Mouse (Mus musculus) right cerebral cortex, adult 18-20 months (tissue): ENCODE measurements around the gene D5Ertd579e.

ENCODE experiments used
- DNase-seq: peaks from one replicate; pipeline ENCODE4 v3.0.0; 2022; ENCODE audit warnings: mixed read lengths

The D5Ertd579e gene

DNA sequence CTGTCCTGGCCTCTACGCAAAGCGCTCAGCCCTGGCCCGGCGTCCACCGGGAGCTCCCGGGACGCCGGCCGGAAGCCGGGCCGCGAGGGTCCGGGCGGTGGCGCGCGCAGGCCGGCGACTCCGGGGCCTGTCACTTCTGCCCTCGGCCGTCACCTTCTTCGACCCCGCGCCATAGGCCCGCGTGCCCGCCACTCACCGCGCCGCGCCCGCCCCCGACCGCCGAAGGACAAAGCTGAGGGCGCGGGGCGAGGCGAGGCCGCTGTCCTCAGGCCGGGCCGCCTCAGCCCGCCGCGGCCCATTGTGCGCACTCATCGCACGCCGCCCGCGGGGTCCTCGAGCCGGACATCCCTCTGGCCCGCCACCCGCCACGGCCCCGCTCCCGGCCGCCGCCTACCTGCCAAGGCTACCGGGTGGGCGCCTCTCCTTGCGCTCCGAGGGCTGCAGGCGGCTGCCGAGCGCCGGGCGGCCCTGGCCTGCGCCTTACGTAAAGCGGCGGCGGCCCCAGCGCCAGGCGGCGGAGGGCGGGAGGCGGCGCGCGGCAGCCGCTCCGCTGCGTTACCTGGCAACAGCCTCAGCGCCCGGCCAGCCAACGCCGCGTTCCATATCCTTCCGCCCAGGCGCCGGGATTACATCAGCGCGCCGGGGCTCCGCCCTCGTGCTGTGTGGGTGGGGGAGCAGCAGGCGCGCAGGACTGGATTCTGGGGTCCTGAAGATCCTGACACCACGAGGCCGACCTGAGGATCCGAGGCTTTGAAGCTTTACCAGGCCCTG is at the start of gene D5Ertd579e:
D5Ertd579e (minus strand) TSS at position 564 of the 771 bp plus-strand sequence.
- peak; percentile 96 for DNase-seq

DNA sequence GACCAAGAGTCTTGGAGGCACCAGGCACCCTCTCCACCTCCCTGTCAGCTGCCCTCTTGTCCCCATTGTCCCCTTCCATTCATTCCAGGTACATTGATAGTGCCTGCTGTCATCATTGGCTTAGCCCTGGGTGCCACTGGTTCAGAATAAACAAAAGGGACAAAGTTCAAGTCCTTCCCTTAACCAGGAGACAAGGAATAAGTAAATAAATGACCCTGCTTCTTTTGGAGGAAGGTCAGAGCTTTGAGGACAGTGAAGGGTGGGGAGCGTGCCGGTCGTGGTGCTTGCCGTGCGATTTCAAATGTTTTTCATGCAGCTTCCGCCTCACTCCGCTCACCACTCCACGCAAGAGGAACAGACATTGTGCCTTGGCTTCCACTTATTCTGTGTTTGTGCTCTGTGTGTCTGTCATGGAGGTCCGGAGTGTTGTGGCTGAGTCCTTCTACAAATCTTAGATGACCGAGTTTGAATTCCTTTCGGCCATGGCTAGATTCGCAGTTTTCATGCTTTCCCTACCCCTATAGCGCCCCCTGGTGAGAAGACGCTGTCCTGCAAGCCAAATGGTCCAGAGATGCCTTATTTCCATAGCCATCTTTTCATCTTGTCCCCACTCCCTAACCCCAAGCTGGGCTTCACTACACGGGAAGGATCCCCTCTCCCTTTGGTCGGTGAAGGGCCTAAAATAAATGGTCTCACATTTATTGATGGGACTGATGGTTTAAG is 46.5 kb upstream of the D5Ertd579e start:
- DNase-seq = peak; percentile 79

DNA sequence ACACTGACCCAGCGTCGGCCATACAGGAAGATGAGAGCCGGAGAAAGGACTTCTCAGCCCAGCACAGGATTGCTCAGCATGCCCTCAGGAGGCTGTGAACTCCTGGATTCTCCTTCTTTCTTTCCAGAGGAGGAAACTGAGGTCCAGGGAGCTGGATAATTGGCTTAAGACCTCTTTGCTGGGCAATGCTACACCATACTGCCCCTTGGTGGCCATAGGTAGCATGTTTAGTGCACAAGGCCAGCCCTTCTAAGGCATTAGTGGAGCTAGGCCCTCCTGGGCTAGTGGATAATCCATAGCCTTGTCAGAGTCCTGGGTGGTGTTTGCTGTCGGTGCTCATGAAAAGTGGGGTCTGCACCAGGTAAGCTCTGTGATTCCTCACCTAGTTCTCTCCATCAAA is 44.0 kb upstream of the D5Ertd579e start:
- DNase-seq = no peak

DNA sequence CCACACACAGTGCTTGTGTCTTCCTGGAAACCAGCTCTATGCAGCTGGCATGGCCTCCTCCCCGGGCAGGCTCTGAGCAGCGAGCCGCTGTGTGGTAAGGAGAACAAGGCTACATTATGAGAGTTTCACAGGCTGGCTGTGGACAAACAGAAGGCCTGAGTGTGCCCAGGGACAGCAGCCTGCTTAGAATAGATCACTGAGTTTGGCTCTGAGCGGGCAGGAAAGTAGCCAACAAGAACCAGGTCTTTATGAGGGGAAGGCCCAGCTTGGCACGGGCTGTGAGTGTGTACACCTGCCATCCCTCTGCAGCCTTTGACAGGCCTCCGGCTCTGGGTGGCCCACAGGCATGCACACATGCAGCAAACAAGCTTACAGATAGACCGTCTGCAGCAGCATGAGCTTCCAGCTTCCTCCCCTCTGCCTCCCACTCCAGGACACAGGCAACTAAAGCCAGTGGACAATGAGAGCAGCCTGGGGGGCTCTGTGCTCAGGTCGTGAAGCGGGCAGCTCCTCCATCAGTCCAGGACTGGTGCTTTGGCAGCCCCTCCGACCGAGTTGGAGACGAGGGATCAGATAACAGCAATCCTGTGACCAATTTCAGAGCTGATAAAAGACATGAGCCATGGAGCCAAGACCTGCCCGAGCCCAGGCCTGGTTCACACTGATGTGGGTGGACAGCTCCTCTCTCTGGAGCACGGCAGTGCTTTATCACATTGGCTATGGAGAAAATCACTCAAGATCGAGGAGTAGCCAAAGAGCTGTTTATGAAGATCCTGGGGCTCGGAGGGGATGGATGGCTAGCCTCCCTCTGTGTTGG is 43.2 kb upstream of the D5Ertd579e start:
- peak; percentile 73 for DNase-seq

DNA sequence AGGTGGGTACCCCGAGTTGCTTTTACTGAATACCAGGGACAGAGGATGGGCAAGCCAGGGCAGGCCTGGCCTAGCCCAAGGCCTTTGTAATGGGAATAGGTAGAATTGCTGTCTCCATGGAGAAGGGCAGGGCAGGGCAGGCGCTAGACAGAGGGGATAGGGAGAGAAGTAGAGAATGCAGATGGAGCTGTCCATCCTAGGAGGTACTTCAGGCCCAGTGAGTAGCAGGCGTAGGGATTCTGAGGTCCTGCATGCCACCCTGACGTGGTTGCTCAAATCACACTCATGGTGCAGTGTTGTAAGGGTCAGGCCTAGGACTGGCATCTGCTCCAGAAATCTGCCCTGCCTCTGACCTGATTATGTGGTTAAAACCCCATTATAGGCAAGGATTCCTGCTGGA is 41.9 kb upstream of the D5Ertd579e start:
- DNase-seq = no peak

DNA sequence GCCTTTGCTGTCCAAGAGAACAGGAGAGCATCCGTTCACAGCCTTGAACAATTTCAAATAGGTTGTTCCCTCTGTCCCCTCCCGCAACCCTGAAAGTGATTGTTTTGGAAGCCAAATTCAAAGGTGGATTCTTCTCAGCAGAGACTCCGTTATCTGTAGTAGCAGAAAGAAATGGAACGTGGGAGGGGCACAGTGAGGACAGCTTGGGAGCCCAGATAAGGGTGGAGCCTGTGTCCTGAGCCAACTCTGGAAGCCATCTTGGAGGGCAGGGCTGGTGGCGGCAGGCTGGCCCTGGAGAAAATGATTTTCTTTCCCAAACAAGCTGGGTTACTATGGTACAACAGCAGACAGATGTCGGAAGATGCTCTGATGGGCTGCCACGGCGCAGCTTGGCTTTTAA is 40.2 kb upstream of the D5Ertd579e start:
- DNase-seq = no peak

DNA sequence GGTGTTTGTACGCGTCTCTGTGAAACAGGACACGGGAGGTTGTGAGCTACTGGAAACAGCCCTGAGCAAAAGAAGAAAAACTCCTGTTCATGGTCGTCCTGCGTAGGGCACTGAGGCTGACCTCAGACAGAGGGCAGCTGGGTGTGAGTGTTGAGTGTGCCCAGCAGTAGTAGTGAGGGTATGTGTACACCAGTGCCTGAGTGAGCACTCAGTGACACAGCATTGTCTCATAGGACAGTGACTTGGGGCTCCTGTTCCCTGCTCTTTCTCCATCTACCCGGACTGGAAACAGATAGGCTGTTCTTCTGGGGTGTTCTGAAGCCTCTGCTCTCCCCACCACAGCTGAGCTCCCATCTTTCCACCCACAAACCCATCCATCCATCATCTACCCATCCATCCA is 39.3 kb upstream of the D5Ertd579e start:
- DNase-seq = no peak

DNA sequence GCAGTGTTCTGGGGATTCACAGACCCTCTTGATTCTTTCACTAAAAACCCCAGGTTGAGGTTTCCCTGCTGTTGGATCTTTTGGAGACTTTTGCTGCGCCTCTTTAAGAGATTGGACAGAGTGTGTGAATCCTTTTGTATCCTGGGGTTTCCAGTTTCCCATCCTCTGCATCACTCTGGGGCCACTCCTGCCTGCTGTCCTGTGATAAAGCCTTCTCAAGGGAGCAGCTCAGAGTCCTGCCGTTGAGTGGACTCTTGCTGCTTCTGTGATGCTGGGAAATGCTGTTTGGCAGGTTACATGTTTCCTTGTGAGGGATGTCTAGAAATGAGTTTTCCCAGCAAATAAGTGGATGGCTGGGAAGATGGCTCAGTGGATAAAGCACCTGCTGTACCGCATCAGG is 37.6 kb upstream of the D5Ertd579e start:
- DNase-seq = no peak

DNA sequence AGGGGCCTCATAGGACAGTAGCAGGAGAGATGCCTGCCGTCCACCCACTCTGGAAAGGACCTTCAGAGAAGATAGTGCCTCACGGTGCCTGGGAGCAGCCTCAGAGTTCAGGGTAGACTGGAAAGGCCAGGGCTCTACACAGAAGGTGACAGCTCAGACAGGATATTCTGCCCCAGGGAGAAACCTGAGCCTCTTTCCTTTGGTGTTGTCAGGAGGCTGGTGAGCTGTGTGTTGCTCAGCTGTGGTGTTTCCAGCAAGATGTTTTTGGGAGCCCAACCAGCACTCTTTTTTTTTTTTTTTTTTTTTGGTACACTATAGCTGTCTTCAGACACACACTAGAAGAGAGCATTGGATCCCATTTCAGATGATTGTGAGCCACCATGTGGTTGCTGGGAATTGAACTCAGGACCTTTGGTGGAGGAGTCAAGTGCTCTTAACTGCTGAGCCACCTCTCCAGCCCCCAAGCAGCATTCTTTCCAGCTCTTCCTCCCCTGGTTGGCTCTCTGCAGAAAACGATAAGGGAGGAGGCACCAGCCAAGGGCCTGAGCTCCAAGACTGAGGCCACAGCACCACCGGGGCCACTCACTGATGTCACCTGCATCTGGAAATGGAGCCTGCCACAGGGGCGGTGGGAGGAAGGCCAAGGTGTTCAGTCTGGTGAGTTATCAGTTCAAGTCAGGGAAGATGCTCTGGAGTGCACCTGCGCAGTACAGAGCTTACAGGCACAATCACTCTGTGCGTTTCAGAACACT is 36.3 kb upstream of the D5Ertd579e start:
- DNase-seq = no peak

DNA sequence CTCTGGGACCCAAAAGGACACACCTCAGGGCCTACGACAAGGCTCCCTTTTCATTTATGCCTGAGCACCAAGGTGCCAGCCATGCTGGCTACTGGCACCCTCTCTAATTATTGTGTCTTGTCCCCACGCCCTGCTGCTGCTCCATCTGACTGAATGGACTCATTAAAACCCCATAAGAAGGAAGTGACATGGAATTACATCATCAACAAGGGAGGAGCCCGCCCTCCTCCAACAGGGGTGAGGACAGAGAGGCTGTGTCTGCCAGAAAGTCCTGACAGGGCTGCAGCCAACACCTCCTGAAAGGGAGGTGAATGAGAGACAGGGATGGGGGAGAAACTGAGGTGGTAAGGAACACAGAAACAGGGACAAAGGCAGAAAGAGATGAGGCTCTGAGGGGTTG is 34.9 kb upstream of the D5Ertd579e start:
- no peak for DNase-seq

DNA sequence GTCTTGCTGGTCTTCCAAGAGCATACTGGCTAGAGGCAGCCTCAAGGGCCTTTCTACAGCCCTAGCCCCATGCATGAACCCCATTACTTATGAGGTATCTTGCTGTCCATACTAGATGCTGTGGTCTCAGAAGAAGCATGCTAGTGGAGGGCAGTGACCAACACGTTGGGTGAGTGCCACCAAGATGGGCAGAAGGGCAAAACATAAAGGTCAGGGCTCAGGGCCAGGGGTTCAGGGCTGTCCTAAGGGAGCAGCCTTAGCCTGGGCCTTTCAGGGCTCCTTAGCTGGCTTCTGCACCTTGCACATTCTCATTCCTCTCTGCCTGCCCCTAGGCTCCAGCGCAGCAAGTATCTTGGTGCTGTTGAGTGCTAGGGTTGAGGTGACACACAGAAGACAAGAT is 34.1 kb upstream of the D5Ertd579e start:
- no peak for DNase-seq

DNA sequence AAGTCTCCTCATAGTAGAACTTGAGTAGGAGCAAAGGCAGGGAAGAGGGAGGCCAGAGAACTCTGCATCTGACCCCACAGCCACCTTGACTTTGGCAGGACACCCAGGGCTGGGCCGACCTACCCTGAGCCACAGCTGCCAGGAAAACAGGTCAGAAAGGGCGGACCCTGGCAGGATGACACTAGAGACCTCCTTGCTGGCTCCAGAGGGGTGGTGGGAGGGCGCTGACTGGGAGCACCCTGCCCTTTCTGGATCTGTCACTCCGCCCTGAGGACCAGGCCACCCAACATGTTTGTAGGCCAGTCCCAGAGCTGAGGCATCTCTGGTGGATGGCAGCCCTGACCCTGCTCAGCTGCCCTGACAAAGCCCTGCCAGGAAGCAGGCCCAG is 33.3 kb upstream of the D5Ertd579e start:
- no peak for DNase-seq

DNA sequence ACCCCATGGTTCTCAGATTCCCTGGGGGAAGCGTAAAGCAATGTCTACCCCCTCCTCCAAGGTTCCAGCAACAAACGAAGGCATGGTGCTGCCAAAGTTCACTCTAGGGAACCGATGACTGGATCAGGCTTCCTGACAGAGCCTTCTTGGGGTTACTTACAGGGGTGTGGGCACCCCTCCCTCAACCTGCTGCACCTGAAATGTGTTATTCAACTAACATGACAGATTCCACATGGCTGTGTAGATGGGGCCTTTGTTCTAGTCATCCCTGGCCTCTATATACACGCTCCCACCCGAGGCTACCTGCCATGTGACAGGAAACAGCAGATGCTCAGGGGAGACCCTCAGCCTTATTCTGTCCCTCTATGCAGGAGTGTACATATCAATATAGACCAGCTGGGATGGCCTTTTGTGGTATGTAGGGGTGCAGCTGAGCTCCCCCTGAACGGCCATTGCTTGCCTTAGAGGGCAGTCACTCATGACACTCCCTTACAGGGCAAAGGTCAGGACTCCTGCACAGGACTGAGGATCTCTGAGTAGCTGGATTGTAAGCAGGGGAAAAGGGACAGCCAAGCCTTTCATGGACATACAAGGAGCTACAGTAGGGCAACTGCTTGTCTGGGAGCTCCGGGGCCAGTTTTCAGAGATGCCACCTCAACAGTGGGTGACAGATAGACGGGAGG is 32.7 kb upstream of the D5Ertd579e start:
- DNase-seq = no peak

DNA sequence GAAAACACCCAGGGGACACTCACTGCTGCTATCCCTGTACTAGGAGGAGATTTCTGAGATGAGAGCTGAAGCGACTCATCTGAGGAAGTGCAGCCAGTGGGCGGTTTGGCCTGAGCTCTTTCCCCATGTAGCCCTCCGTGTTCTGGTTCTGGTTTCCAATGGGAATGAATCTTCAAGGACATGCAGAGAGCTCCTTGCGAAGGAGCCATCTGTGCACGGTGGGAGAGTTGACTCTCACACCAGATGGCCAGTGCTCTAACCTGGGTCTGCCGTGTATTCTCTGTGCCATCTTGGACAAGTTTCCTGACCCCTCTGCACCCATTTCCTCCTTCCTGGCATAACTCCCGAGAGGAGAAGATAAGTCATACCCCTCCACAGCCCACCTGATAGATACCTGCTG is 32.0 kb upstream of the D5Ertd579e start:
- no peak for DNase-seq

DNA sequence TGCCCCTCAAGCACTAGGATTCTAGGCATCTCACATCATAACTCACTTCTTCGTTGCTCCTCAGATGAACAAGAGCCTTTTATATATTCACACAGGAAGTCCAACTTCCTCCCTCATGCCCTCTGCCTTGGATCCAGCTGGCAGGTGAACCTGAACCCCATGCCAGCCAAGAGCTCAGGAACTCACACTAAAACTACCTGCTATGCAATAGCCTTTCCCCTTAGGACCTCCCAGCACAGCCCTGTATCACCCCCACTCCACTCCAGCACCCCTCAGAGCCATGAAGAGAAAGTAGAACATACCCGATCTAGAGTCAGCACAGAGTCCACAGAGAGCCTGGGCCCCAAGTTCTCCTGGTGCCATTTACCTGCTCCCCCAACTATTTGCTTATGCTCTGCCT is 31.3 kb upstream of the D5Ertd579e start:
- DNase-seq = no peak

DNA sequence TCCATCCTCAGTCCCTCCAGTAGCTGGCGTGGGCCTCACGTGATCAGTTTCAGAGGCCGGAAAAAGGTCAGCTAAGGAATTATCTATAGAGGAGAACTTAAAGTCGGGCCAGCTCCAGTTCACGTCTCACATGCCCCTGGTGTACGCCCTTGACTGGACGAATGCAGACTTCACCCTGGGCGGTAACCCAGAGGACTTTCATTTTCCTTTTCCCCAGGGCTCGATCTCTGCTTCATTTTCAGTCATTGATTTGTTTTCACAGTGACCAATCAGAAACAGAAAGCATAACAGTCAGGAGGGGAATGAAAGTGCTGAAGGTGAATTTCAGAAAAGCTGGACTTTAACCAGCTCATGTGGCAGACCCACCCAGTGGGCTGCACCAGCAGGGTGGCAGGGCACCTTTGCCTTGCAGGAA is 30.6 kb upstream of the D5Ertd579e start:
- no peak for DNase-seq

DNA sequence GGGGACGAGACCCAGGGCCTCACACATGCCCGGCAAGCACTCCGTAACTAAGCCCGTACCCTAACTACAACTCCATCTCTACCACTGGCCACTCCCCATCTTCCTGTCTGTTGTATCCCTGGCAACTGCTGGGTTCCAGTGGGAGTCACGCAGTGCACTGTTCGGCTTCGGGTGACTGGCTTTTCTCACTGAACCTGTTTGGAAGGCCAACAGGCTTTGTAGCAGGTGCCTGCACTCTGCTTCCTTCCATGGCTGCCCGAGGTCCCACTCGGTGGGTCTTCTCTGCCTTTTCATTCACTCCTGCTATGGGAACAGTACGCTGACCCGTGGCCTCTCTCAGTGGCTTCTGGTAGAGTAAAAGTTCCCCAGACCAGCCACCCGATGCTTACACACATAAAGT is 30.0 kb upstream of the D5Ertd579e start:
- no peak for DNase-seq

DNA sequence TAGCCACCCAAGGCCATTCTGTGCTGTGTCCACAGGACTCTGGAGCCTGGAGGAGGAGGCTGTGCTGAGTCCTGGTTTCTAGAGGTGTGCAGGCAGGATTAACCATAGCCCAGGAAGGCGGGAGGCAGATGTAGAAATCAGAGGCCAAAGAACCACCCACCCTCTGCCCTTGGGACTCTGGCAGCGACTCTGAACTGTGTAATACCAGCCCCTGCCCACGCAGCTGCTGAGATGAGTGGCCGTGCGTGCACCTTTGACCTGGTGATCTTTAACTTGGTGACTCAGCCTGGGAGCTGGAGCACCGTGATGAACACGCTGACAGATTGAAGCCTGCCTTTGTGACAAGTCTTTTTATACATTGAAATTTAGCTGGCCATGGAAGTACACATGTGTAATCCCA is 28.4 kb upstream of the D5Ertd579e start:
- no peak for DNase-seq

DNA sequence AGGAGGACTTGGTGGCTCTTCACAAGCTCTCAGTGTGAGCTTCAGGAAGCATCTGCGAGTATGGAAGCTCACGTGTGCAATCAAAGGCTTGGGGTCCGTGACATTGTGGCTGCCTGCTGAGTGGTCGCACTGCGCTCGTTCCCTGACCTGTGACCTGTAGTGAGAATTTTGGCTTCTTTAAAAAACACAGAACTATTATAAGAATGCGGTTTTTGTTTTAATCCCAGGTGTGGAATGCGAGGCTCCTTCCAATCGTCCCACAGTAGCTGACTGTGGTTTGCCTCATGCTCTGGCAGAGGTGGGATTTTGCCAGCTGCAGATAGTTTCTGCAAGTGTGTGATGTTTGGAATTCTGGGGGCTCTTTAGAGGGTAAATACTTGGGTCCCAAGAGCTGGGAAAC is 27.5 kb upstream of the D5Ertd579e start:
- no peak for DNase-seq

DNA sequence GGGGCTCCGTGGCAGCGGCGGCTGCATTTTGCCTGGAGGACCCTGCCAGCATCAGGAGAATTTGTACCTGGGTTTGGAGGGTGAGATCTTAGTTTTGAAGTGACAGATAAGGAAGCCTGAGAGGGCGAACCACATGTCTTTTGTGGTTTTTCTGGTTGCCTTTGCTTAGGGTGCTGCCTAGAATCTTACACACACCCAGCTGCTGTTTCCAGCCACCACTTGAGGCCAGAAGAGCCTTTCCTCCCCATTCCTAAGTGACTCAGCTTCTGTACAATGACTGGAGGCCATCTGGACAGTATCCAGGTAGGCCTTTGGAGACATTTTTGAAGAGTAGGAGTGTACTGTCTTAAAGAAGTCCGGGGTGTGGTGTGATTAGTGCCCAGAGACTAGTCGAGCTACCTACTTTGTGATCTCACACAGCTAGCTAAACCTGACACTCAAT is 26.6 kb upstream of the D5Ertd579e start:
- no peak for DNase-seq

DNA sequence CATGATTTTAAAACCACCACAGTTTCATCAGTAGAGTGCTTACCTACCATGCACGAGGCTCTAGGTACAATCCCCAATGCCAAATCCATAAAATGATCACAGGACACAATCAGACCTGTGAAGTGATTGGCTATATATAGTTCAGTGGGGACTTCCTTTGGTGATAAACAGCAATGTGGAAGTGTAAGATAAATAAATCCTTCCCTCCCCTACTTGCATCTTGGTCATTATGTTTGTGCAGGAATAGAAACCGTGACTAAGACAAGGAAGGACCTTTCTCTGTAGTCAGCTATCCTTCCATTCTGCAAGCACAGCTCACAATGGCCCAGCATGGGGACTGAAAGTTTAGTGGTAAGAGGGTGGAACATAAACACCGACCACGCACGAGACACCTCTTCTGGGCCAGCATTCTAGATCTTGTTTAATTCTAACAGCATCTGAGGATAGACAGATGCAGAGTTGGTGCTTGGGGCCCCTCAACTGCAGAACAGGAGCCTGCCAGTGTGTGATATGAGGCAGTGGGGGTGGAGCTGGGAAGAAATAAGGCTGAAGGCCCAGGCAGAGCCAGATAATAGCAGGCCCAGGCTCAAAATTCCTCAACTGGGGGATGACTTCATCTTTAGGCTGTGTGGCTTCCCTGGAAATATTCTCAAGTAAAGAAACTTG is 25.0 kb upstream of the D5Ertd579e start:
- DNase-seq = peak; percentile 35

DNA sequence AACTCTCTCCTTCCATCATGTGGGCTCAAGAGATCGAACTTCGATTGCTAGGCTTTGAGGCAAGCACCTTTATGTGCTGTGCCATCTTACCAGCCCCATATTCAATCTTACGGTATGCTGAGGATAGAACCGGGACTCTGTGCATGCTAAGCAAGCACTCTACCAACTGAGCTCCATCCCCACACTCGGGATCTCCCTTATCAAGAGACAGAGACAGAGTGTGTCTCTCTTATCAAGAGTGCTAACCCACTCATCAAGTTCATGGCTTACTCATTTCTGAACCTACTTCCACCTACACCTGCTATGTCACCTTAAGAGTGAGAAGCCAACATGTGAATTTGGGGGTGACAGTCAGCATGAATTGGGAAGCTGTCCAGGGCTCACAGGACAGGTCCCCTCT is 24.4 kb upstream of the D5Ertd579e start:
- DNase-seq = no peak
